Mouse (Mus musculus): ENCODE measurements around the gene Dock11.

Gene Dock11

DNA sequence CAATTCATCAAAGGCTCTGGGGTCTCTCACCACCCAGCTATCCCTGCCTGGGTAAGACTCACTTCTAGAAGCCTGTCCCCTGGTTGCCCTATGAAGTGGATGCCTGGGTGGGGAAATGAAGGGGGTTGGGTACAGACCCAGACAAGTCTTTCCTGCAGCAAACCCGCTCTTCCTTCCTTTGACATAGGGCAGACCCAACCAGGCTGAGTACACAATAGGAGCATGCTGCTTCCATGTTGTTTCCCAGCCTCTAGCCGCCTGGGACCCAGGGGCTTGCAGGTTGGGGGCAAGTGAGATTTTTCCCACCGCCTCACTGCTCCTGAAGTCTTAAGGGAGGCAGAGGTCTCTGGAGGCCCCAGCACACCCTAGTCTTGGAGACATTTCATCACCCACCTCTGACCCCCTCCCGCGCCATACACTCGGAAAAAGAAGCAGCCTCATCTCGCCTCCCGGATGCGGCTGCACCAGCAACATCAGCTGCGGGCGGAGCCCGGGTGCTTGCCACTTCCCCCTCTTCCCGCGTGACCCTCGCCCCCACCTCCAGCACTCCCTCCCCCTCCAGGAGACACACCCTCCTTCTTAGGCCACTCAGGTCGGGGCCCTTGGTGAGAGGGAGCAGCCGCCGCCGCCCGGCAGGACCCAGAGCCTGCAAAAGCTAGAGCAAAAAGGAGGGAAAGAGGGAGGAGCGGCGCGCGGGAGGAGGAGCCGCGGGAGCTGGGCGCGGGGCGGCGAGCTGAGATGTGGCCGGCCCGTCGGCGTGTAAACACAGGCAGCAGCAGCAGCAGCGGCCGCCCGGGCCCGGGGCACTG lies at the start of gene Dock11:
Dock11 (plus strand) TSS at position 746 of the 809 bp plus-strand sequence.
- peak; percentile 26 to 47 for DNase-seq (ENCODE audit: low spot score in 2 of 2)

DNA sequence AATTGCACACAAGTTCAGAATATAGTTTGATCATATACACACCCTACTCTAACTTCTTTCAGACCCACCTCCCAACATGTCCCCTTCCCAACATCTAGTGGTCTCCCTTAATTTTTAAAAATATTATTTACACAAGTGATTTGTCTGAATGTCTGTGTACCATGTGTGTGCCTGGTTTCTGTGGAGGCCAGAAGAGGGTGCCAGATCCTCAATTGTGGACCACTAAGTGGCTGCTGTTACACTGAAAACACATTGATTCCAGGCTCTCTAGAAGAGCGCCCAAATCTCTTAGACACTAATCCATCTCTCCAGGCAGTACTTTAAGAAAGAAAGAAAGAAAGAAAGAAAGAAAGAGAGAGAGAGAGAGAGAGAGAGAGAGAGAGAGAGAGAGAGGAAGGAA lies 8.9 kb upstream of the Dock11 start:
- peak in 1 of 2 experiments; percentile 3 for DNase-seq (ENCODE audit: low spot score in 2 of 2)

DNA sequence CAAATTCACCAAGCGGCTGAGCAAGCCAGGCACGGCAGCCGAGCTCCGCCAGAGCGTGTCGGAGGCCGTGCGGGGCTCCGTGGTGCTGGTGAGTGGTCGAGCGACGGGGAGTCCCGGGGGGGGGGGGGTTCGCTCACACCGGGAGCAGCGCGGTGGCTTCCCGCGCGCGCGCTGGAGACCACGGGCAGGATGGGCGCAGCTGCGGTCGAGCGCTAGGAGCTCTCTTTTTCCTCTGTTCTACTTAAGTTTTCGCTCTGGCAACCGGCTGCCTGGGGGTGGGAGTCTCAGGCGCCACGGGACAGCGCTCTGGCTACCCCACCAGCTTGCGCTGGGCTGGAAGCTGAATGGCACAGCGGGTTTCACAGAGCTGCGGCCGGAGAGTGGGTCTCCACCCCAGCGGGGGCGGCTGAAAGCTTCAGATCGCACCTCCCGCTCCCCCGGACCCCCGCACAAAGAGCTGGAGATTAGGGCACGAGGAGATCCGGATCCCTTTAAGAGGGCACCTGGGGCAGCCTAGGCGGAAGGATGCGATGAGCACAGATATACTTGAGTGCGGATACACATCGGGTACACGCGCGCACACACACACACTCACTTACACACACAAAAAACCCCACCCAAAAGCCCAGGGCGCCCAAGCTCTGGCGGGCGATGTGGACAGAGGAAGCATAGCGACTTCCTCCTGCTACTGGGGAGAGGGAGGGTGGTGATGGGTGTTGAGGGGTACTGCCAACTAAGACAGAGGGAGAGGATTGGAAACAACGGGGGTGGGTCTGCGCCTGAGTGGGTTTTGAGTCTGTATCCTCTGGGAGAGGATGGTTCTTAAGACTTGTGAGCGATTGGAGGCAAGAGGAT lies 540 bp downstream of the Dock11 start:
- peak; percentile 16 to 19 for DNase-seq (ENCODE audit: low spot score in 2 of 2)

DNA sequence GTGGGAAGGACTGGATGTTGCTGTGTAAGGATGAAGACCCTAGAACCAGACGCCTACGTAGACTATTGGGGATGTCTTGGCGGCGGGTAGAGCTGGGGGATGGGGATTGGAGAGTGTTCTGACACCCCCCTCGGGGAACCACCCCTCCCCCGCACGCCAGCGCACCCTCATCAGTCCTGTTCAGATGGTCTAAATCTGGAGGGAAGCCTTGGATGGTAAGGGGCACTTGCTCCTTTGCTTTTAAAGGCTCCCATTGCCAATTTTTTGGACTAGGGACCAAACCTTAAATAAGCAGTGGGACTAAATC lies 1.1 kb downstream of the Dock11 start:
- DNase-seq (ENCODE audit: low spot score in 2 of 2) = peak in 1 of 2 experiments; percentile 6

DNA sequence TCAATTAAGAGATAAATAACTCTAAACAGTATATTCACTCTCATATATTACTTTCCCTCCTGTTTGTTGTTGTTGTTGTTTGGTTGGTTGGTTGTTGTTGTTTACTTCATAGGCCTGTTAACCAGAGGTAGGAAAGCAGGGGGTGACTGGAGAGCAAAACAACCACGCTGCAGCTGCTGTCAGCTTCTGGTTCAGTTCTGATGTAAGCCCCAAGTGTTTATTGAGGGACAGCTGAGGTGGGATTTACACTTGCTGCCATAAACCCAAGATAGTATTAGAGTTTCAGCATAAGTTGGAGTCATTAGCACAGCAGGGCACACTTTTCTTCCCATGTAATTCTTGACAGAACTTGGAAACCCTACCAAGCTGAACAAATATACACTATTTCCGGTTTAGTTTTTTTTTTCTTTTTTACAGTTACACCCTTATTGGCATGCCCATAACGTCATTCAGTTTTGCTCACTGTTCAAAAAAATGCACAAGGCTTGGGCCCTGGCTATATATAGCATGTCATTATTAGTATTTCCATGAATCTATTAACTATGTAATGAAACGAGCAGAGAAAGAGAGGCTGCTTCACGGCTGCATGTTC lies 3.0 kb downstream of the Dock11 start:
- DNase-seq (ENCODE audit: low spot score in 2 of 2) = no peak

DNA sequence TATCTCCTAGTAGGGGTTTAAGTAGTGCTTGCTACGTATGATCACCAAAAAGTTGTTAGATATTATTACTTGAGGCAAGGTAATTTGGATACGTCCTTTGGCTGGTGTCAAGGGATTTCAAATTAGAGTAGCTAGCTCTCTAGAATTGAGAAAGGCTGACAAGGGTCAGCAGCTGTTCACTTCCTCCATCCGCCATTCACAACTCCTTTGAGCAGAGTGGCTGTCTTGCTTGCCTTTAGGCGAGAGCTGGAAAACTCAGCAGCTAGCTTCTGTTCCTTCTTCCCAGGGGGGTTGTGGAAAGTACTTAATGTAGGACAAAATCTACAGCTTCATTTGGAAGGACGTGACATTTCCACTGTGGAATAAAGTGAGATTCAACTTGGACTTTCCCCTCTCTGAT lies 3.7 kb downstream of the Dock11 start:
- no peak for DNase-seq (ENCODE audit: low spot score in 2 of 2)

DNA sequence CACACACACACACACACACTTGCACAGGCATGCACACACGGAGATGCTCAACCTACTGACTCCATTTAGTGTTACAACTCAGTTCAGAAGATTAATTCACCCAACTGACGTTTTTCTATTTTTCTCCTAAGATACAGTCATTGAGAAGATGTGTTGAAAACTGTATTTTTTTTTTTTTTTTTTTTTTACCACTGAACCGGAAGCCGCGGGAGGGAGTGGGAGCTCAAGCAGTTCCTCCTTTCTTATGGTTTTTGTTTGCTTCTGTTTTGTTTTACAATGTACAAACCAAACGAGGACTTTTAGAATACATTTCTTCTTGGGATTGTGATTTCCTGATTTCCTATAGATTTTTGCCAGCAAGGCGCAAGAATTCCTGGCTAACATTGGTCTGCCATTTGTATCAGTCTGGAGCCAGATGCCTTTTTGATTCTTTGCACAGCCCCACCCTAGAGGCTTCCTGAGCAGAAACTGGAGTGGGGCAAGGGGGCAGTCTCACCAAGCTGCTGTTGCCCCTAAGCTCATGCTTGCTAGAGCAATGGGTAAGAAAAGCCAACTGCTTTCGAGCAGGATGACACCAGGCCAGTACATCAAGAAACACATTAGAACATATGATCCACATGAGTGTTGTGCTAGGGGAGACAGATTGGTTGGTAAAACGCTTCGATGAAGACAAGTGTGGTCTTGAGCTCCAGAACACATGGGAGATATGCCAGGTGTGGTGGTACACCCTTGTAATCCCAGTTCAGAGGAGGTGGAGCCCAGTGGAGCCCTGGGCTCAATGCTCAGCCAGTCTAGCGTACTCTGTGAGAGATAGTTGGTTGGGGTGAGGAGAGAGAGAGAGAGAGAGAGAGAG lies 9.2 kb downstream of the Dock11 start:
- no peak for DNase-seq (ENCODE audit: low spot score in 2 of 2)

DNA sequence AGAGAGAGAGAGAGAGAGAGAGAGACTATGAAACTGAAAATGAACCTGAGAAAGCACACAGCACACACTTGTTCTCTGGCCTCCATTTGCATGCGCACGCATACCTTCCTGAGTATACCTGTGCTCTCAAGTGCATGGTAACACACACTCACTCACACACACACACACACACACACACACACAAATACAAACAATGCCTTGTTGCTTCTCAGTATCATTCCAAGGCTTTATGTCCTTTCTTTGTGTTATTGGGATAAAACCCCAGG lies 9.8 kb downstream of the Dock11 start:
- DNase-seq (ENCODE audit: low spot score in 2 of 2) = no peak

DNA sequence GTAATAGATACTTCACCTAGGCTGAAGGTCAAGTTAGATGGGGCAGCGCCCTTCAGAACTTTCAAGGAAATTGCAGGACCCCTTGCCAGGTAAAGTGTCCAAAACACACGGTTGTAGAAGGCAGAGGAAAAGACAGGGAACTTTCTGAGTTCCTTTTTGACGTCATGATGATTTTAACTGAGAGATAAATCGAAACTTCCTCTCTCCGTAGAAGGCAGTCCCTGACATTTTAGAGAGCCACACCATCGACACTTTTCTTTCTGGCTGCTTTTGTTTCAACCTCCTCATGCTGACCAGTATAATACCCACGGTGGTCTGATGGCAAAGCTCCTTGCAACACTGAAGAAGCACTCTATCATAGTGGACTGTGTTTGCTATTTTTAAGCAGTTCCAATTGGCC lies 15.7 kb downstream of the Dock11 start:
- no peak for DNase-seq (ENCODE audit: low spot score in 2 of 2)

DNA sequence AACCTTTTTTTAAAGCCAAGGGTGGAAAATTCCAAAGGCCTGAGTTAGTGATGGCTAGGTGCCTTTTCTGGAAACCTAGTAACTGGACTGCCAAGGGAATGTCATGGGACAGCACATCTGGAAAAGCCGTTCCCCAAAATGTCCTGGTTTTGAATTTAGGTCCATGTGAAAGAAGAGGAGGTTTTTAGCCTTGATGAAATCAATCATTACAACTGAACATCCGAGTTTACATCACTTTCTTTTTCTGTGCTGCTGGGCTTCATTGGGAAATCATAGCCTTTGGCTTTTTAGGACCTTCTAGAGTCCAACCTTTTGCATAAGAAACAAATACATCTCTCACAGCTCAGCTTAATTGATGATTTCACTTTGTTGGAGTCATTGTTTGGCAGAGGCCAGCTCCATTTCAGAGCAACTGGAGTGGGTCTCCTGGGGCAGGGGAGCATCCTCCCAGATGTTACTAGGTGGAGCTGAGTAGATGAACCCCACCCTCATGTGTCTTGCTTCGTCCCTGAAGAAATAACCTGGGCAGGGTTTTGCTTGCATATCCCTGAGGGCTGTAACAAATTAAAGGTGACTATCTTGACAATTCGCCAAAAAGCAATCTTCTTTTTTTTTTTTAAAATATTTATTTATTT lies 18.2 kb downstream of the Dock11 start:
- DNase-seq (ENCODE audit: low spot score in 2 of 2) = no peak

DNA sequence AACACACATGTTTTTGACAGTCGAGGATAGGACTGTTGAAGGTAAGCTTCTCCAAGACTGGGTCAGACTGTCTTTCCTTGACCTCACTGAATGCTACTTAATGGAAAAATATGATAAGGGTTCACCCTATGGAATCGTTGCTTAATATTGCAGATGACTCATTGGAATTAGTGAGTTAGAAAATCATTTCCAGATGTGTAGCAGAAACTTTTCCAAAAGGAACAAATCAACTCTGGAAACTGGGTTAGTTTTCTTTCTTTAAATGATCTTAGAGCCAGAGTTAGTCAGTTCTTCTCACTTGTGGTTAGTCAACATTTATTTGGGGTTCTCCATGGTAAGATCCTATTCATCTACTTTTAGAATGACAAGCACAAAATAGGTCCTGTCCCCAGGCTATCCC lies 30.9 kb downstream of the Dock11 start:
- no peak for DNase-seq (ENCODE audit: low spot score in 2 of 2)

DNA sequence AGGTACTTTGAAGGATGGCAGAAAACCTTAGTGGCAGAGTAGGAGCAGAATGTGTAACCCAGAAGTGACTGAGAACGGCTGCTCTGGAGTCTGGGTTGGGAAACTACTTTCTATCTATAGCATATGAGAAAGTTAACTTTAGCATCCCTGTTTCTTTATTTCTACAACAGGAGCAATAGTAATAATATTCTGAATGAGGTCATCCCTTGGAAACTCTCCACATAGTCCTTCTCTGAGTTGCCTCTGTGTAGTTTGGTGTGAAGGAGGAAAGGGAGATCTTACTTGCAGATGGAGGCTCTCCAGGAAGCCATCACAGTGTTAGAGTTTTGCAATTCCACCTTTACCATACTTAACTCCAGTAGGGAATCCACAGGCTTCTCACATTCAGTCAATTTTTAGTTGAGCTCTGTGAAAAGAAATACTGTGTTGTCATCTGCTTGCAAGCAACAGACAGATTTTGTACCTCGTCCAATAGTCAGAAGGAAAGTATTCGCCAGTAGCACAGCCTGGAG lies 31.5 kb downstream of the Dock11 start:
- DNase-seq (ENCODE audit: low spot score in 2 of 2) = no peak

DNA sequence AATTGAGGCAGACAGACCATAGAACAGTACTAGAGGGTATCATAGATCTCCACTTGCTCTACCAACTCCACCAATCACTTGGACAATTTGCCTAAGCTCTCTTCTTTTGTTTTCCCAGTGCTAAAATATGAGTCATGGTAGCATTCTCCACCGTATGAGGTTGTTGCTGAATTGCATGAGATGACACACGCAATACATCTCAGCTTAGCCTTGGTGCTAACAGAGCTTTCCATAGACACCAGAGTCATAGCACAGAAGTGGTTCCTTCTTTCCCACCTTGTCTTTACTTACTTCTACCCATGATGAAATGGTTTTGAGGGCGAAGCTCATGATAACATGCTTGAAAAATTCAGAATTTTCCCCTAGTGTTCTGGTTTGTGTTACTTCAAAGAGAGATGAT lies 33.3 kb downstream of the Dock11 start:
- DNase-seq (ENCODE audit: low spot score in 2 of 2) = no peak

DNA sequence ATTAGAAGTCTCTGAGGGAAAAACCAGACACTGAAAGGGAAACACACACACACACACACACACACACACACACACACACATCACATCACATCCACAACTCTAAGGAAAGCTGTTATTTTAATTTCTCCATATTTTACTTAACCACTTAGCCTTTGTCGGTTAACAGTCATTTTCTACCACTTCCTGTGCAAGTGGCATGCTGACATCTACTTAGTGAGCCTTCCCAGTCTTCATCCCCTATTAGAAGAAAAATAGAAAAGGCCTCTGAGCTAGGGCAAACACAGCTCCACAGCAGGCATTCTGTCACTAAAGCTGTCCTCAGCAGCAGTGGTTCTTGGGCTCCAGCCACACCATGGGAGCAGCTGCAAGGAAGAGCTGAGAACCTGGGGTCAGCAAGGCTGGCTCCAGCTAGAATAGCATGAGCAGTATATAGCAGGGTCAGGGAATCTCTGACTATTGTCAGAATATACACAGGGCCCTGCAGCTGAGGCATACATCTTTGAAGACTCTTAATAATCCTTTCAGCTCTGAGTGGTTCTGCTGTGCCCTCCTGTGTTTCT lies 36.2 kb downstream of the Dock11 start:
- no peak for DNase-seq (ENCODE audit: low spot score in 2 of 2)

DNA sequence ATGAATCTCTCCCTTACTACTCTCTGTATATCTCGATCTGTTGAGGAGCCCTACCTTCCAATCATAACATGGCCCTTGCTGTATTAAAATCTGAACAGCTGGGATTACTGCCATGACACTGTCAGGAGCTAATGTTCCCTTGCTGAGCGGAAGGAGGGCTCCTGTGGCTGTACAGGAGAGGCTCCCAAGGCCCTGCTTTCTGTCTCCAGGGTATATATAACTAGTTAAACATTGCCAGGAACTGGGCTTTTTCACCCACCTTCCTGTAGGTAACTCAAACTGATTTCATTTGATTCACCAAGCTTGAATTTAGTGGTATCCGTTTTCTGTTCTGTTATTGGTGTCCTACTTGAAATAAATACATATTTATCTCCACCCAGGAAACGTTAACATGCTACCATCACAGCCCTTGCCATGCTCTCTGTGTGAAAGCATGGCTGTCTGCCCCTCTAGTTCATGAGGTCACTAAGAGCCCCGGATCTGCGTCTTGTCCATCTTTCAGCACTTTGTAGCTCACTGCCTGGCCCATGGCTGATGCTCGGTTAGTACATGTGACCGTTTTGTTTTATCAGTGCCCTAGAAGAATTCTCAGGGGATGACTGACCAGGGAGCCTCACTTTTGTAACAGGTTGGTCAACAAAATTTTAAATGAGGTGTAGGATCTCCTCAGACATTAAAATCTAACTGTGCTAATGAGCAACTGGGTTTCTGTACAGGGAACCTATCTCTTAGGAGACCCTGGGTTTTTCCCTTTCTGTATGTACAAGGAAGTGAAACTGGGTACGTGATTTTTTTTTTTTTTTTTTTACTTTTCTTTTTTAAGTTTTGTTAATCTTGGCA lies 41.7 kb downstream of the Dock11 start:
- no peak for DNase-seq (ENCODE audit: low spot score in 2 of 2)

DNA sequence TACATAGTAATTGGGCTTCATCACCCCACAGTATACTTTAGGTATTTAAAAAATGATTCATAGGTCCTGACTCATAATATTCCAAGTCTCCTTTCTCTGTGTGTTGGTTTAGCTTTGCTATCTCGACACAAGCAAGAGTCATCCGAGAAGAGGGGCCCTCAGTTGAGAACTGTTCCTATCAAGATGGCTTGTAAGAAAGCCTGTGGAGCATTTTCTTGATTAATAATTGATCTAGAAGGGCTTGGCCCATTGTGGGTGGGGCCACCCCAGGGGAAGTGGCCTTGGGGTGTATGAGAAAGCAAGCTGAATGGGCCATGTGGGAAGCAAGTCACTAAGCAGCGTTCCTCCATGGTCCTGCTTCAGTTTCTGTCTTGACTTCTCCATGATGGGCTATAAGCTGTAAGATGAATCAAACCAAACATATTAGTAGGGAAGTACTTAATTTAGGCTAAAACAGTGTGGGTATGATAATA lies 42.3 kb downstream of the Dock11 start:
- no peak for DNase-seq (ENCODE audit: low spot score in 2 of 2)

DNA sequence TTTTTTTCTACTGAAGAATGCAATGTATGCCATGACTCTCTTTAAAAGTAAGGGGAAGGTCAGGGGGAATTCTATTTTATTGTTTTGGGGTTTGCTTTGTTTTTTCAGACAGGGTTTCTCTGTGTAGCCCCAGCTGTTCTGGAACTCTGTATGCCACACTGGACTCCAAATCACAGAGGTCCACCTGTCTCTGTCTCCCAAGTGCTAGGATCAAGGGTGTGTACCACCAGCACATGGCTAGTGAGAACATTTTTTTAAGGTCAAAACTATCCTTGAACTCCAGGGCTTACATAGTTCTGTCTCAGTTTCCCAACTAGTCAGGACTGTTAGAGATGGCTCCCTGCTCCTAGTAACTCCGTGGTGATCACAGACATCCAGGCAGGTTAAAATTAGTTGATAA lies 43.3 kb downstream of the Dock11 start:
- DNase-seq (ENCODE audit: low spot score in 2 of 2) = no peak

DNA sequence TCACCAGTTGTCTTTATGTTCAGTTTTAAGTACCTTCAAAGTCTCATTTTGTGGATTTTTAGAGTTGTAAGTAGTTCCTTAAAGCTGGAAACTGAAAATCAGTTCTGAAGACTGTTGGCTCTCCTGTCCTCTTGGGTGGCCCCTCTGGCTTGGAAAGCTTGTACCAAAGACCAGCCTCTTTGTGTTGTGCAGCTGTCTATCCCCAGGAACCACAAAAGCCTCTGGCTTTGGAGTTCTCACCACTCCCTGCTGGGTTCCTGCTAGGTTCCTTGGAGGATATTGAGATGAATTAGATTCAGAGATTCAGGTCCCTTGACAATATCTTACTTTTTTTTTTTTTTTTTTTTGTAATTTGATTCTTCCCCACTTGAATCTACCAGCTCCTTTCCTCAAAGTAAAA lies 44.3 kb downstream of the Dock11 start:
- no peak for DNase-seq (ENCODE audit: low spot score in 2 of 2)

DNA sequence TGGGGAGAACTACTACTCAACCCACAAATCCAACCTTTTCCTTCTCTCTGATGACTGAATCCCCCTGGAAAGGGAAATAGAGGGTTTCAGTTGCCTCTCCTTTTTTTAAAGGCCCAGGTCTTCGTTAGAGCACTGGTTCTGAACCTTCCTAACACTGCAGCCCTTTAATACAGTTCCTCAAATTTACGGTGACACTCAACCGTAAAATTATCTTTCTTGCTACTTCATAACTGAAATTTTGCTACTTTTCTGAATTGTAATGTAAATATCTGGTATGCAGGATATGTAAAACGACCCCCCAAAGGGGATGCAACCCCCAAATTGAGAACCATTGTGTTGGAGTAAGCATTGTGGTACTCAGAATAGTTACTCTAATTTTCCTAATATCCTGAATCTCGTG lies 49.5 kb downstream of the Dock11 start:
- no peak for DNase-seq (ENCODE audit: low spot score in 2 of 2)

DNA sequence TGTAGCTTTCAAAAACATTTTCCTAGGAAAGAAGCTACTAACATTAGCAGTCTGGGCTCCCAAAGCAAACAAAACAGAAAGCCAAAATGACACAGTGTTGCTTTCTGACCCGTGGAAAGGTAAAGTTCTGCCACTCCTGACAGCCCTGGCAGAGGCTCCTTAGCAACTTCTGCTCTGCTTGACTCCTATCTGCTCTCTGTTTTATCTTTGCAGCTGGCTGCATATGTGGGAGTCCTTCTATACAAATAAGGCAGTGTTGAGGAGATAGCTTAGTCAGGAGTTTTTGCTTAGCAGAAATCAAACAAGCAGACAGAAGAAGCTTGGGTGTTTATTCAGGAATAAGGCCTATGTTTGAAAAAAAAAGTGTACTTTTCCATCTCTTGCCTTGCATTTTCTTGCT lies 57.8 kb downstream of the Dock11 start:
- no peak for DNase-seq (ENCODE audit: low spot score in 2 of 2)

Measured in cerebellum, postnatal 4 days (tissue).